Mouse (Mus musculus) stomach, embryonic 15.5 days (tissue): ENCODE data around the gene Suv39h1. TPM values are rescaled to one million over a fixed set of nuclear protein-coding genes. Genes with fewer than 3 reads are reported as not detected.
"Not testable (repeated sequence)": the region's sequence is repeated elsewhere in the genome, so short reads cannot be mapped to it uniquely, and the experiment has no call there.

Experiments used
- ATAC-seq: fragments of 200-750 bp; cut with Nextera tagmentation; 2 replicates; pipeline ENCODE4 v1.8.0; 2017; ENCODE audit warnings: low read depth, moderate number of reproducible peaks, moderate TSS enrichment; ENCODE audit not compliant: insufficient read depth, low FRiP score
- H3K27ac ChIP-seq: fragments of 300-500 bp; sonication (generic); 2 replicates; pipeline ENCODE4 v1.5.1; 2015; ENCODE audit warnings: mild to moderate bottlenecking, inconsistent platforms
- H3K27me3 ChIP-seq: fragments of 300-500 bp; sonication (generic); replicated peaks from 2 replicates; pipeline ENCODE4 v1.6.1; 2015; ENCODE audit warnings: inconsistent platforms
- H3K36me3 ChIP-seq: fragments of 300-500 bp; sonication (generic); 2 replicates; pipeline ENCODE4 v1.6.1; 2015; ENCODE audit warnings: inconsistent platforms
- H3K4me1 ChIP-seq: fragments of 300-500 bp; sonication (generic); 2 replicates; pipeline ENCODE4 v1.6.1; 2015; ENCODE audit warnings: inconsistent platforms
- H3K4me2 ChIP-seq: fragments of 300-500 bp; sonication (generic); 2 replicates; pipeline ENCODE4 v1.6.1; 2015; ENCODE audit warnings: mild to moderate bottlenecking, inconsistent platforms
- H3K4me3 ChIP-seq: fragments of 300-500 bp; sonication (generic); replicated peaks from 2 replicates; pipeline ENCODE4 v1.5.1; 2015; ENCODE audit warnings: inconsistent platforms
- H3K9ac ChIP-seq: fragments of 300-500 bp; sonication (generic); 2 replicates; pipeline ENCODE4 v1.6.1; 2015; ENCODE audit warnings: inconsistent platforms
- H3K9me3 ChIP-seq: fragments of 300-500 bp; sonication (generic); 2 replicates; pipeline ENCODE4 v1.6.1; 2016; ENCODE audit warnings: inconsistent platforms
- WGBS: fragments of 180-500 bp; shearing (Covaris S2); methylation state at CpG from one replicate; pipeline ENCODE4 v1.1.7; 2015; 5-methylcytosine and 5-hydroxymethylcytosine counted together
- polyA plus RNA-seq: library from polyadenylated mRNA; unstranded; fragments of >200 nt; fragmentation: Nextera tagmentation; extraction: Ambion mirVana; gene quantifications from 2 replicates; pipeline ENCODE4 v1.2.1, GENCODE M21; 2015

Suv39h1 gene
- 46.3 and 47.4 TPM in 2 replicates for polyA plus RNA-seq

DNA sequence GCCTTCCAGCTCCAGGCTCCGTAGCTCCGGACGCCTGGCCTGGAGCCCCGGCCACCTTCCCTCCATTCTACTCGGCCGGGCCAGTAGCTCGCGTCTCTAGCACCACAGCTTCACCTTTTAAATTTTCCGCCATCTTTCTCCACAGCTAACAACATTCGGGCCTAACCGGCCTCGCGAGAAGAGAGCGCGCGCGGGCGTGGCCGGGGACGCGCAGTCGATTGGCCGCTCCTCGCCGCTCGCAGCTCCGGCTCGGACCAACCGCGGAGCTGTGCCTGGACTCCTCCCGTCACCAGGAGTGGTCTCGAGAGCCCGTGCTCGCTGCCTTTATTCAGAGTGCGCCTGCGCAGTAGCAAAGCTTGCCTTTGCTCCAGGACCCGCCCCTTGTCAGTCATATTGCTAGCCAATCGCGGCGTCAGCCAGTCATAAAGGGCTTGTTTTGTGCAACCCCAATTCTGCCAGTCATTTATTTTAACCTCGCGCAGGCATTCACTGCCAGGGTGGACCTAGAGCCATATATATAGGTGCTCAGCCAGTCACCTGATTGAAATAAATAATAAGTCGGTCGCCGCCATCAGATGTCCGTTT is at the start of gene Suv39h1:
Gene Suv39h1, minus strand, starts transcription at position 331 of the 585 bp plus-strand sequence.
- peak within 1 kb of the TSS; percentile 90 for H3K27ac ChIP-seq
- ATAC-seq = peak; percentile 99
- 16% methylated on average over 46 of the region's 46 CpGs for WGBS
- peak within 1 kb of the TSS; percentile 50 for H3K4me2 ChIP-seq
- peak within 1 kb of the TSS; percentile 57 for H3K4me3 ChIP-seq
- no peaks in the 10 kb centered on the region for H3K9me3 ChIP-seq
- H3K9ac ChIP-seq = peak within 1 kb of the TSS; percentile 37
- no peaks in the 10 kb centered on the region for H3K27me3 ChIP-seq
- no peaks in the 10 kb centered on the region for H3K4me1 ChIP-seq
- no peaks in the 10 kb centered on the region for H3K36me3 ChIP-seq

DNA sequence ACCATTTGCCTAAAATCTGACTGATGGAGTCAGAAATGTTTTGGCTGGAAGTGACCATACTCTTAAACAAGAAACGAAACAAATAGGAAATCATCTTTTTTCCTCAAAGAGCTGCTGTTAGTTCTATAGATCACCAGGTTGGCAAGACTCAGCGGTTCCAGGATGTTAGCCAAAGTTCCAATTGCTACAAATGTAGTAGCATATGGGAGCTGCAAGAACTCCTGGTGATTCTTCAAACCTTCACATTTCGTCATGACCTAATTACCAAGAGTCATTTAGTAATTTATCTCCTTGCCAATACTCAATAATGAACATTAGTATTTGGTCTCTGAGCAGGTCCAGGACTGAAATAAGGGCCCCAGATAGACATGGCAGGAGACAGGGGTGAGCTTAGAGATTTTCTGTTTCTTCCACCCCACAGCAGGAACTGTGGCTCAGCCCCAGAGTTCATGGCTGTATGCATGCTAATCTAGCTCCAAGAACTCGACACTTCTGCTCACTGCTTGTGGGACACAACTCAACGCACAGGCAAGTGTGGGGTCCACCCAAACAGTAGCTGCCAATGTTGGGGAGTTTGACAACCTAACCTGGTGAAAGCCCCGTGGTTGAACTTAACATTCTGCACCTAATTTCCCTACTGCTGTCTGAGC is 49.4 kb upstream of the Suv39h1 start:
- Histone ChIP-seq H3K9ac (no peak overlapping the region), H3K4me2 (no peak overlapping the region), H3K4me3 (no peak overlapping the region), H3K27me3 (no peaks in the 10 kb centered on the region), H3K36me3 (peaks cover 5% of the 10 kb centered on the region; the same call in 1 of the 2 replicates), H3K27ac (no peak overlapping the region), H3K4me1 (no peaks in the 10 kb centered on the region), H3K9me3 (no peaks in the 10 kb centered on the region)
- WGBS = 81% methylated on average over 6 of the region's 6 CpGs
- ATAC-seq = no peak

DNA sequence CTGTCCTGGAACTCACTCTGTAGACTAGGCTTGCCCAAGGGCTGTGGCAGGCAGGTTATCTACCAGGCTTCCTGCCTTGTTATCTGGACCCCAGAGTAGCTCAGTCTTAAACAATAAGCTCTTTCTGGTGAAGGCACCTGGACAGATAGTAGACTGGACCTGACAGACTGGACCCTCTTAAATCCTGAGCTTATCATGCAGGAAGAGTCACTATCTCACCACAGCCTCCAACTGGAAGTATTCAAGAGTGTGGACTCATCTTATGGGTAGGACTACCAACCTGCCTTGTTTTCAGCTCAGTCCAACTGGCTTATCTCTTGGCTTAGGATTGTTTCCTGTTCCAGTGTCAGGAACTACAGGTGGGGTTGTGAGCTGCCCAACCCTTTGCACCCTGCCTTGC is 42.7 kb upstream of the Suv39h1 start:
- H3K36me3 ChIP-seq = no peaks in the 10 kb centered on the region
- no peaks in the 10 kb centered on the region for H3K4me1 ChIP-seq
- no peak overlapping the region for H3K9ac ChIP-seq
- no peaks in the 10 kb centered on the region for H3K9me3 ChIP-seq
- H3K4me2 ChIP-seq = no peak overlapping the region
- no peak overlapping the region for H3K27ac ChIP-seq
- no peak overlapping the region for H3K4me3 ChIP-seq
- ATAC-seq = no peak
- no peaks in the 10 kb centered on the region for H3K27me3 ChIP-seq

DNA sequence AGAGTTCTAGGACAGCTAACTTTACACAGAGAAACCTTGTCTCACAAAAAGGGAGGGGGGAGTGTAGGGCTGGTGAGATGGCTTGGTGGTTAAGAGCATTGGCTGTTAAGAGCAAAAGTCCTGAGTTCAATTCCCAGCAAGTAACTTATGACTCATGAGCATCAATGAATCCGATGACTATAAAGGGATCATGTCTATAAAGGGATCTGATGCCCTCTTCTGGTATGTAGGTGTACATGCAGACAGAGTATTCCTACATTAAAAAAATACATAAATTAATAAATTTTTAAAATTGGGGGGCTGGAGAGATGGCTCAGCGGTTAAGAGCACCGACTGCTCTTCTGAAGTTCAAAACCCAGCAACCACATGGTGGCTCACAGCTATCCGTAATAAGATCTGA is 40.7 kb upstream of the Suv39h1 start:
- no peaks in the 10 kb centered on the region for H3K9me3 ChIP-seq
- H3K4me2 ChIP-seq = no peak overlapping the region
- H3K4me1 ChIP-seq = no peaks in the 10 kb centered on the region
- no peaks in the 10 kb centered on the region for H3K36me3 ChIP-seq
- H3K9ac ChIP-seq = no peak overlapping the region
- no peak overlapping the region for H3K27ac ChIP-seq
- no peak for ATAC-seq
- no peaks in the 10 kb centered on the region for H3K27me3 ChIP-seq
- 77% methylated on average over 4 of the region's 4 CpGs for WGBS
- no peak overlapping the region for H3K4me3 ChIP-seq

DNA sequence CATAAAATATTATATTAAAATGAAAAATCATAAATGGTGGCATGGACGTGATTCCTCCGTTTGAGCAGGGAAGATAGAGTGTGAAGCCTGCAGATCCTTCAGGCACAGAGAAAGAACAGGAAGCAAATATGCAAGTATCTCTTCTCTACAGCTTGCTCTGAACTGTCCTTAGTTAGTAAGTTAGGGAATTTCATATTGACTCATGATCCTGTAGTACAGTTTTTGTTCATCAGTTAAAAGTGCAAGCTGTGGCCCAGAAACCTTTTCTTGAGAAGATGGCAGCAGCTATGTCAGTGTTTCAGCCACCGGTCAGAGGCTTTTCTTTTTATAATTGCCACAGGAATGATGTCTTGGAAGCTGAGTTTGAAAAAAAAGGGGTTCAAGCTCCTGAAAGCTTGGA is 30.5 kb upstream of the Suv39h1 start:
- H3K27me3 ChIP-seq = no peaks in the 10 kb centered on the region
- H3K27ac ChIP-seq = no peak overlapping the region
- H3K36me3 ChIP-seq = no peaks in the 10 kb centered on the region
- H3K9me3 ChIP-seq = no peaks in the 10 kb centered on the region
- WGBS = 89% methylated on average over 3 of the region's 3 CpGs
- H3K4me2 ChIP-seq = no peak overlapping the region
- no peak overlapping the region for H3K4me3 ChIP-seq
- H3K4me1 ChIP-seq = no peaks in the 10 kb centered on the region
- ATAC-seq = no peak
- H3K9ac ChIP-seq = no peak overlapping the region

DNA sequence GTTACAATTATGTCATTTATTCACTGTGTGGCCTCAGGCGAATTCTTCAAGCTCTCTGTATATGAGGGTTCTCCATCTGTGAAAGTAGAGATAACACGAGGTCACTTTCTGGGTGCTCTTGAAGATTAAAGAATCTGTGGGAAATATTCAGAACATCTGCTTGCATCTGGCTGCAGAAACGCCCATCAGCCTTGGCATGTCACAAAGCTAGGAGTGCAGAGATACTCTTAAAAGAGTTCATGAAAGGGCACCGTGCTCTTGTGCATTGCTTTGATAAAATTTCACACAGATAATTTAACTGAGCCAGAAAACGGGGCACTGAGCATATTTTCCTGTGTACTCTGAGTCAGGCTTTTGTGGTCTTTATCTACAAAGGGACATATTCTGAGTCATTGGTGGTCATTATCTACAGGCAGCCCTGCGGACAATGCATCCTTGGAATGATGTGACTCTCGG is 27.7 kb upstream of the Suv39h1 start:
- H3K9ac ChIP-seq = no peak overlapping the region
- H3K9me3 ChIP-seq = no peaks in the 10 kb centered on the region
- WGBS = 58% methylated on average over 7 of the region's 7 CpGs
- ATAC-seq = peak; percentile 63; the same call in 1 of the 2 replicates
- no peaks in the 10 kb centered on the region for H3K4me1 ChIP-seq
- H3K36me3 ChIP-seq = no peaks in the 10 kb centered on the region
- H3K27ac ChIP-seq = no peak overlapping the region
- no peak overlapping the region for H3K4me2 ChIP-seq
- no peak overlapping the region for H3K4me3 ChIP-seq
- H3K27me3 ChIP-seq = no peaks in the 10 kb centered on the region

DNA sequence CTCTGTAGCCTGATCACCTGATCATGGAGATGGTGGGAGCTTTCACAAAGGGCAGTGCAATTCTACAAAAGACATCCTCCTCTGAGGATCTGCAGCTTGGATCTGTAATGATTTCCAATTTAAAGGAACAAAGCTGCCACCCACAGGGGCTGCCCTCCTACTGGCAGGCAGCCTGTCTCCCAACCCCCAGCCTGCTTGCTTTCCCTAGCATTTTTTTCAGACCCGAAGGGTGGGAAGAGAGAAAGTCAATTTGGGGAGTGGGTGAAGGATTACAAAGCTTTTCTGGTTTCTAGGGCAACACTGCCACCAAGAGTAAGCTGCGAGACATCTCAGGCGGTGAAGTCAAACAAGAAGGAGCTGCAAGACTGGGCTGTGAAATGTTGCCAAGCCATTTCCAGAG is 26.5 kb upstream of the Suv39h1 start:
- Histone ChIP-seq H3K27ac (no peak overlapping the region; the same call in 1 of the 2 replicates), H3K4me2 (no peak overlapping the region), H3K4me1 (no peaks in the 10 kb centered on the region), H3K36me3 (no peaks in the 10 kb centered on the region), H3K27me3 (no peaks in the 10 kb centered on the region), H3K9me3 (no peaks in the 10 kb centered on the region), H3K9ac (no peak overlapping the region), H3K4me3 (no peak overlapping the region)
- ATAC-seq = no peak
- 26% methylated on average over 3 of the region's 3 CpGs for WGBS

DNA sequence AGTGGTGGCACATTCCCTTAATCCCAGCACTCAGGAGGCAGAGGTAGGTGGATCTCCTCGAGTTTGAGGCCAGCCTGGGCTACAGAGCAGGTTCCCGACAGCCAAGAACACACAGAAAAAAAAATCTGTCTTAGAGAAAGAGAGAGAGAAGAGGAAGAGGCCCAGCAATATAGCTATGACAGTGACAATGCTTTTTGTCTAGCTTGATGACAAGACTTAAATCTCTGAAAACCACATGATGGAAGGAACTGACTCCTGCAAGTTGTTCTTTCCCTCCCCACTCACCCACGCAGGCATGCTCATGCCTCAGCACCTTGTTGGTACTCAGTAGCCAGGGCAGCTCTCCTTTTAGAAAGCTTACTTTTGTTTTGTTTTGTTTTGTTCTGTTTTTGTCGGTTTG is 24.9 kb upstream of the Suv39h1 start:
- H3K9me3 ChIP-seq = no peaks in the 10 kb centered on the region
- H3K36me3 ChIP-seq = no peaks in the 10 kb centered on the region
- H3K4me2 ChIP-seq = no peak overlapping the region
- no peaks in the 10 kb centered on the region for H3K27me3 ChIP-seq
- no peak overlapping the region for H3K9ac ChIP-seq
- H3K4me3 ChIP-seq = no peak overlapping the region
- H3K27ac ChIP-seq = no peak overlapping the region
- WGBS = 43% methylated on average over 4 of the region's 4 CpGs
- no peaks in the 10 kb centered on the region for H3K4me1 ChIP-seq
- ATAC-seq = no peak

DNA sequence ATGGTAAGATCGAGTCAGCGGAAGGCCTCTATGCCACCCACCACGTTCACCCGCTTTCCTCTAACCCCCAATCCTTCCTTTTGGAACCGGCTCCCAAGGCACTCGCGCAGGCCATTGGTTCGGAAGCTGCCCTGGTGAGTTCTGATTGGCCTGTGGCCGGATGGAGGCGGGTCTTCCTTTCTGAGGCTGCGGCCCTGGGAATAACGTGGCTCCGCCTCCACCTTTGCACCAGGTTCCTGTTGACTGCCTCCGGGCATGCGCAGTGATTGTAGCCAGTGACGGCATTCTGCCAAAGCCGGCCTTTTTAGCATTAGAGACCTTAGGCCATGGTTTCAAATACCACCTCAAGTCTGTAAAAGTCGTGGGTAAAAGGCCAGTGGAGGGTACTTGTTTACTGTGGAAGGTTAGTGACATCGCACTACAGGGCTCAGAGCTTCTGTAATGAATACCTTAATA is 22.3 kb upstream of the Suv39h1 start:
- Histone ChIP-seq H3K4me1 (no peaks in the 10 kb centered on the region), H3K36me3 (no peaks in the 10 kb centered on the region), H3K27ac (no peak overlapping the region), H3K9me3 (no peaks in the 10 kb centered on the region), H3K27me3 (no peaks in the 10 kb centered on the region), H3K4me3 (peak overlapping the region; percentile 21; the same call in 1 of the 2 replicates), H3K4me2 (peak overlapping the region; percentile 42), H3K9ac (no peak overlapping the region)
- peak; percentile 97 for ATAC-seq
- 17% methylated on average over 19 of the region's 19 CpGs for WGBS

DNA sequence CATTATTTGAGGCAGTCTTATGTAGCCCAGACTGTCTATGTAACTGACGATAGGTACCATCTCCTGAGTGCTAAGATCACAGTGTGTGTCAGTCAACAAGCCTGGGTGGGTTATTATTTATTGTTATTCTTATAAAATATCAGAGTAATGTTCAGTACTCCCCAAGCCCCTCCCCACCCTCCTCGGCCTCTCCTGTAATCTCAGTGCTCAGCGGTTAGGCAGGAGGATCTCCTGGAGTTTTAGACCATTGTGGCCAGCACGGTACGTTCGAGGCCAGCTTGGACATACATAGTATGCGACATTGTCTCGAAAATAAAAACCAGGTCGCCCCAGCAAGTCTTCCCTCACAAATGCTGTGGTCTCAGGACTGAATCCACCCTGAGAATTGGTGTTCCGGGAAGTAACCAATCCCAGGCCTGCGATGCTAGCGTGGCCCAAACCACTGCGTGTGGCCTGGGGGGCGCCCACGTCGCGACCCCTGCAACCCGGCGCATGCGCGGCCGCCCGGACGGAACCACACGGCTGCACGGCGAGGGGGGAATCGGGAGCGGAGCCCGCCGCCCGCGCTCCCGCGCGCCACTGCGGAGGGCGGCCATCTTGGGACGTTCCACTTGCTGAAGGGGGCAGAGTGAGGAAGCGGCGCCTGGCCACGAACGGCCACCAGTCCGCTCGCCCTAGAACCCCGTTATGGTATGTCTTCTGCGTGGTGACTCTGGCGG is 21.7 kb upstream of the Suv39h1 start:
- WGBS = 13% methylated on average over 28 of the region's 48 CpGs
- Histone ChIP-seq H3K4me2 (peak overlapping the region; percentile 36; the same call in 1 of the 2 replicates), H3K4me3 (peak overlapping the region; percentile 32)
- H3K36me3 ChIP-seq, H3K9ac ChIP-seq, H3K27ac ChIP-seq, H3K4me1 ChIP-seq, H3K9me3 ChIP-seq, H3K27me3 ChIP-seq: not testable (repeated sequence)
- peak; percentile 91 for ATAC-seq

DNA sequence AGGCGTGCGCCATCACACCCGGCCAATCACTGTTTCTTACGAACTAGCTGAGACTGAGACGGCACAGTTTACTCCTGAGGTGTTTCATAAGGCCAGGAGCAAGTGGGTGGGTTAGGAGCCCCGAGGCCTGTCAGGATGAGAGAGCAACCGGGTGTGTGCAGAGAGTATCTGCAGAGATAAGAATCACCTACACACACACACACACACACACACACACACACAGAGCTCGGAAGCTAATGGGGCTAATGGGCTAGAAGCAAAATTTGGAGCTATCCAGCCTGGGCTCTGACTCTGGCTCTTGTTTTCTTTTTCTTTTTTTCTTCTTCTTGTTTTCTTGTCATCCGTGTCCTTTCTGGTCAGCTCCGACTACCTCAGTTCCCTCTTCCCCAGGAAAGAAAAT is 21.0 kb upstream of the Suv39h1 start:
- 0 out of 2 replicates have a peak overlapping the region, but pooled peaks have one; percentile 32 for H3K4me3 ChIP-seq
- H3K9ac ChIP-seq = no peak overlapping the region
- H3K27me3 ChIP-seq = no peaks in the 10 kb centered on the region
- peak overlapping the region; percentile 36 for H3K4me2 ChIP-seq
- ATAC-seq = no peak
- H3K4me1 ChIP-seq = no peaks in the 10 kb centered on the region
- no peak overlapping the region for H3K27ac ChIP-seq
- 70% methylated on average over 10 of the region's 10 CpGs for WGBS
- H3K36me3 ChIP-seq = no peaks in the 10 kb centered on the region
- no peaks in the 10 kb centered on the region for H3K9me3 ChIP-seq

DNA sequence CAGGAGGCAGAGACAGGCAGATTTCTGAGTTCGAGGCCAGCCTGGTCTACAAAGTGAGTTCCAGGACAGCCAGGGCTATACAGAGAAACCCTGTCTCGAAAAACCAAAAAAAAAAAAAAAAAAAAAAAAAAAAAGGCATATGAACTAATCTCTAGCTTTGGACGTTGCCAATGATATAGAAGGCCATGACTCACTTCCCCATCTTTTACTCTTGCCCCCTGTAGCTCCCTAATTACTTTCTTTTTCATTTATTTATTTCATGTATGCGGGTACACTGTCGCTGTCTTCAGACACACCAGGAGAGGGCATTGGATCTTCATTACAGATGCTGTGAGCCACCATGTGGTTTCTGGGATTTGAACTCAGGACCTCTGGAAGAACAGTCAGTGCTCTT is 16.4 kb upstream of the Suv39h1 start:
- WGBS = 78% methylated on average over 4 of the region's 5 CpGs
- H3K4me3 ChIP-seq, H3K27me3 ChIP-seq, H3K36me3 ChIP-seq, H3K9me3 ChIP-seq, ATAC-seq, H3K4me1 ChIP-seq, H3K27ac ChIP-seq, H3K4me2 ChIP-seq, H3K9ac ChIP-seq: not testable (repeated sequence)
